Mouse (Mus musculus): ENCODE data around the gene Gm17268. TPM values are rescaled to one million over a fixed set of nuclear protein-coding genes. Genes with fewer than 3 reads are reported as not detected.

Gene Gm17268
- polyA plus RNA-seq, 1 experiment from 2014 or later = not detected

DNA sequence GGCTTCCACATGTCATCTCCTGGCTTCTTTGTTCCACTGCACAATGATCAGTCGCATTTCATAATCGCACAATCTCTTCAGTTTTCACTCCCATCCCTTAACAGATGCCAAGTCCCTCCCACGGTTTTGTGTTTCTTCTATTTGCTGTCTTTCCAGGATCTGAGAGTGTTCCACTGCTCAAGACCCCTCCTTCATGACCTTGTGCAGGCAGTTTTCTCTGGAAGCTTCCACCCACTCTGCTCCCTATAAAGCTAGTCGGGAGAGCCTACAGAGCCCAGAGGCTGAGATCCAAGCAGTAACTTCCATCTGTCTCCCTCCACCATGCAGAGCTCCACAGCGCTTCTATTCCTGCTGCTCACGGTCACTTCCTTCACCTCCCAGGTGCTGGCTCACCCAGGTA lies 19.3 kb upstream of the Gm17268 start, which contains the start of gene Ccl11:
Gene Ccl11, plus strand, starts transcription at position 178 of the 400 bp plus-strand sequence.
- Histone ChIP-seq H3K9ac (no peak within 1 kb of the TSS), H3K36me3 (no peaks in the 10 kb centered on the region), H3K4me2 (replicated peaks) (no peak within 1 kb of the TSS), H3K4me3 (replicated peaks) (no peak within 1 kb of the TSS), H3K27ac (replicated peaks) (no peak within 1 kb of the TSS), H3K27me3 (no peaks in the 10 kb centered on the region), H3K4me1 (no peaks in the 10 kb centered on the region), H3K9me3 (replicated peaks) (no peaks in the 10 kb centered on the region)
- WGBS = 67% methylated on average over 6 of the region's 6 CpGs
- no peak for ATAC-seq (ENCODE audit: insufficient number of reproducible peaks, low FRiP score, low TSS enrichment, low read depth)

DNA sequence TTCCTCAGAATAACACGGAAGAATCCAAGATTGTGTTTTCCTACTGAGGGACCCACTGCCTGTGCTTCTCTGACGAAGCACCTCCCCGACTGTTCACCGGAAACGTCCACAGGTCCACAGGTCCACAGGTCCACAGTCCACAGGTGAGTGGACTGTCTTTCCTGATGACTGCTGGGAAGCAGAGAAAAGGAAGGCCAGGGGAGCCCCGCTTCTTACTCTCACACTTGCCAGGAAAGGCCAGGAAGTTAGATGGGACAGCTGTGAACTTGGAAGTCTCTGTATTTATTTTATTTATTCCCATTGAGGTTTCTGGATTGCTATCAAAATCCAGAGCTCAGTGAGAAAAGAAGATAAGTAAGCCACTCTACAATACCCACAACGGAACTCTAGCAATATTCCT lies 15.5 kb upstream of the Gm17268 start:
- ATAC-seq (ENCODE audit: insufficient number of reproducible peaks, low FRiP score, low TSS enrichment, low read depth) = no peak
- Histone ChIP-seq H3K4me1 (no peaks in the 10 kb centered on the region), H3K4me3 (replicated peaks) (no peak overlapping the region), H3K9me3 (replicated peaks) (no peaks in the 10 kb centered on the region), H3K36me3 (no peaks in the 10 kb centered on the region), H3K4me2 (replicated peaks) (no peak overlapping the region), H3K27ac (replicated peaks) (no peak overlapping the region), H3K27me3 (no peaks in the 10 kb centered on the region), H3K9ac (no peak overlapping the region)
- WGBS = 81% methylated on average over 7 of the region's 7 CpGs

DNA sequence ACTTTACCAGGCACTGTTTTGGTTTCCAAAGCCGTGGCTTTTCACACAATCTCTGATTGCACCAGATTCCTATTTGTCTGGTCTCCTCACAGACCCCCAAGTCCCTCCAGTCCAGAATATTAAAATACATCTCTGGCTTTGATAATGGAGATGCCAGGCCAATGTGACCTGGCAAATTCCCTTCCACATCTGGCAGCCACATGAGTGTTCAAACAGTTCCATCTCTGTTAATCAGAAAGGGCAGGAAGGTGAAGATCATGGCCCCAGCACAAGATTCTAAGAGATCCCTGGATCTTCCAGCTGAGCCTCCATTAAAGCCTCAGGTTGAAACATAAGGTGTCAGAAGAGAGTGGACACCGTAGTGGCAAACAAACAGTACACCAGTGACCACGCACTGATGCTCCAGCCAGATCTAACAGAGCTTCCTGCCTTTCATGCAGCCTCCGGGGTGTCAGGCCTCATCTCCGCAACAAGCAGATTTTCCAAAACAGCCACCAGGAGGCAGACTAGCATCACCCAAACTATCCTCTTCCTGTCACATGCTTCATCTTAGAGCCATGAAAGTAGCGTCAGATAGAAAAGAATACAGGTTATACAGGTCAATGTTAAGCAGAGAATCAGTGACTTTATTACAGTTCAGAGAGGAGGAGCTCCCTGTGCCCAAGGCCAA lies 9.5 kb upstream of the Gm17268 start:
- no peaks in the 10 kb centered on the region for H3K4me1 ChIP-seq
- WGBS = 19% methylated on average over 6 of the region's 6 CpGs
- no peak overlapping the region for H3K4me3 ChIP-seq (replicated peaks)
- H3K27me3 ChIP-seq = 0 out of 2 replicates have a peak, but pooled peaks cover 2% of the 10 kb centered on the region
- no peak overlapping the region for H3K9ac ChIP-seq
- no peak overlapping the region for H3K27ac ChIP-seq (replicated peaks)
- ATAC-seq (ENCODE audit: insufficient number of reproducible peaks, low FRiP score, low TSS enrichment, low read depth) = no peak
- no peaks in the 10 kb centered on the region for H3K36me3 ChIP-seq
- no peaks in the 10 kb centered on the region for H3K9me3 ChIP-seq (replicated peaks)
- no peak overlapping the region for H3K4me2 ChIP-seq (replicated peaks)

DNA sequence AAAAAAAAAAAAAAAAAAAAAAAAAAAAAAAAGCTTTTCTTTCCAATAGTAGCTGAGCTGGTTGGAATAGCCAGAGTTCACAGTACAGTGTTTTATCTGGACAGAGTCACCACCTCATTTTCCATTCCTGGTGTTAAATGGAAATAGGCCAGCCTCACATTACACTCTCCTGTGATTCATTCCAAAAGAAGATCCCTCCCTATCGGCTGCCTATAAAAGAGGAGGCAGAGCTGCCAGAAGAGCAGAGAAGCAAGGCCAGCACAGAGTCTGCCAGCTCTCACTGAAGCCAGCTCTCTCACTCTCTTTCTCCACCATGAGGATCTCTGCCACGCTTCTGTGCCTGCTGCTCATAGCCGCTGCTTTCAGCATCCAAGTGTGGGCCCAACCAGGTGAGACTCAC lies 7.1 kb upstream of the Gm17268 start, which contains the start of gene Ccl7:
Gene Ccl7, plus strand, starts transcription at position 242 of the 400 bp plus-strand sequence.
- 0 out of 2 replicates have a peak, but pooled peaks cover 2% of the 10 kb centered on the region for H3K27me3 ChIP-seq
- no peaks in the 10 kb centered on the region for H3K36me3 ChIP-seq
- no peak within 1 kb of the TSS for H3K4me3 ChIP-seq (replicated peaks)
- H3K4me2 ChIP-seq (replicated peaks) = no peak within 1 kb of the TSS
- no peak for ATAC-seq (ENCODE audit: insufficient number of reproducible peaks, low FRiP score, low TSS enrichment, low read depth)
- no peaks in the 10 kb centered on the region for H3K4me1 ChIP-seq
- 65% methylated on average over 3 of the region's 3 CpGs for WGBS
- no peak within 1 kb of the TSS for H3K9ac ChIP-seq
- no peak within 1 kb of the TSS for H3K27ac ChIP-seq (replicated peaks)
- H3K9me3 ChIP-seq (replicated peaks) = no peaks in the 10 kb centered on the region

DNA sequence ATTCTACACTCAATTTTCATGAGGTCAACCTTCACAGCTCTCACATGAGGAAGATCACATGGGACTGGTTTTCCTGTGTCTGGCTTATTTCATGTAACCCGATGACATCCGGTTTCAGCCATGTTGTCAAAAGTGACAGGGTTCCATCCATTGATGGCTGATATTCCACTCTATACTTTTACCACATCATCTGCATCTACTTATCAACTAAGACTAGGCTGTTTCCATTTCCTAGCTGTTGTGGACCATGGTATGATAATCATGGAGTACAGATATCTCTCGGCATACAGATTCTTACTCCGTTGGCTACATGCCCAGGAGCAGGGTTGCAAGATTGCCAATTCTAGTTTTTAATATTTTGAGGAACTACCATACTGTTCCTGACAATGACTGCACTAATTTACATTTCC lies 3.3 kb upstream of the Gm17268 start:
- Histone ChIP-seq H3K27ac (replicated peaks) (no peak overlapping the region), H3K36me3 (no peaks in the 10 kb centered on the region), H3K9ac (no peak overlapping the region), H3K27me3 (peaks cover 3% of the 10 kb centered on the region; the same call in 1 of the 2 replicates), H3K4me1 (no peaks in the 10 kb centered on the region), H3K9me3 (replicated peaks) (no peaks in the 10 kb centered on the region), H3K4me3 (replicated peaks) (no peak overlapping the region), H3K4me2 (replicated peaks) (no peak overlapping the region)
- WGBS = 73% methylated on average over 4 of the region's 4 CpGs
- no peak for ATAC-seq (ENCODE audit: insufficient number of reproducible peaks, low FRiP score, low TSS enrichment, low read depth)

DNA sequence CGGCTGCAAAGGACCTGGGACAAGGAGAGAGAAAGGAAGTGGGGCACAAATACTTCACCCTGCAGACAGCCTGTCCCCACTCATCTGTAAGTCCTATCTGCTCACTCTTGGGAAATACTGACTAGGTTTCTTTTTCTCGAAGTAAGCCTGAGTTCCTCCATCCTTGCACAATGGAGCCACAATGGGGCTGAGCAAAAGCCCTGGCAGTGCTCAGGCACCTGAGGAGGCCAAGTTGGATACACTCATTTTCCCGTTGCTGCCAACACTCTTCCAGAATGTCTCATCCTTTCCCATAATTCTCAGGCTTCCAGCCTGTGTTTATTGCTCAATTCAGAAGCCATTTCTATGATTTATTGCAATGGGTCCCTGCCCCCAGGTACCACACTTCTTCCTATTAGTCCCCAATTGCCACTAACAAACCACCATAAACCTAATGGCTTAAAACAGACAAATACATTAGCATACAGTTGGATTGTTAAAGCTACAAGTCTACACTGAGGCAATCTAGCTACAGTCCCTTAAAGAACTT lies 834 bp upstream of the Gm17268 start:
- H3K4me3 ChIP-seq (replicated peaks) = no peak overlapping the region
- no peaks in the 10 kb centered on the region for H3K36me3 ChIP-seq
- H3K27ac ChIP-seq (replicated peaks) = no peak overlapping the region
- H3K4me1 ChIP-seq = peaks cover 9% of the 10 kb centered on the region
- H3K9ac ChIP-seq = no peak overlapping the region
- ATAC-seq (ENCODE audit: insufficient number of reproducible peaks, low FRiP score, low TSS enrichment, low read depth) = no peak
- no peak overlapping the region for H3K4me2 ChIP-seq (replicated peaks)
- H3K9me3 ChIP-seq (replicated peaks) = no peaks in the 10 kb centered on the region
- 57% methylated on average over 3 of the region's 3 CpGs for WGBS
- H3K27me3 ChIP-seq = peaks cover 3% of the 10 kb centered on the region; the same call in 1 of the 2 replicates

DNA sequence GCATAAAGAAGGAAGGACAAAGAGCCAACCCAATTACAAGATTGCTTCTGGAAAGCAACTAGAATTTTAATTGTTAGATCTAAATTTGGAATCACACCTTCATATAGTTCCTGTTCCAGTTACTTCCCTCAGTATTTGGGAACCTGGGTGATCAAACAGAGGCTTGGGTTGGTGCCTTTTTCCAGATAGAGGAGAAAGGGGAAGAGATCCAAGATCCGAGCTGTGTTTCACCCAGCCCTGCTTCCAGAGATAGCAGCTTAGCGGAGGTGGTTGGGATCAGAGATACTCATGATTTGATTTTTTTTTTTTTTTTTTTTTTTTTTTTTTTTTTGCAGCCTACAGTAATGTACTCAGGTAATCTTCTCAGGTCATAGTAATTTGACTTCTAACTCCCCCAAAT lies 2.5 kb downstream of the Gm17268 start:
- Histone ChIP-seq H3K9ac (no peak overlapping the region), H3K9me3 (replicated peaks) (no peaks in the 10 kb centered on the region), H3K27me3 (peaks cover 3% of the 10 kb centered on the region; the same call in 1 of the 2 replicates), H3K27ac (replicated peaks) (no peak overlapping the region), H3K36me3 (no peaks in the 10 kb centered on the region), H3K4me2 (replicated peaks) (no peak overlapping the region), H3K4me1 (peaks cover 21% of the 10 kb centered on the region), H3K4me3 (replicated peaks) (no peak overlapping the region)
- 80% methylated on average over 2 of the region's 2 CpGs for WGBS
- no peak for ATAC-seq (ENCODE audit: insufficient number of reproducible peaks, low FRiP score, low TSS enrichment, low read depth)

DNA sequence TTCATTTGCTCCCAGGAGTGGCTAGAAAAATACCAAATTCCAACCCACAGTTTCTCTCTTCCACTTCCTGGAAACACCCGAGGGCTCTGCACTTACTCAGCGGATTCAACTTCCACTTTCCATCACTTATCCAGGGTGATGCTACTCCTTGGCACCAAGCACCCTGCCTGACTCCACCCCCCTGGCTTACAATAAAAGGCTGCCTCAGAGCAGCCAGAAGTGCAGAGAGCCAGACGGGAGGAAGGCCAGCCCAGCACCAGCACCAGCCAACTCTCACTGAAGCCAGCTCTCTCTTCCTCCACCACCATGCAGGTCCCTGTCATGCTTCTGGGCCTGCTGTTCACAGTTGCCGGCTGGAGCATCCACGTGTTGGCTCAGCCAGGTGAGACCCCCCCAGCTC lies 3.0 kb downstream of the Gm17268 start, which contains the start of gene Ccl2:
Gene Ccl2, plus strand, starts transcription at position 216 of the 400 bp plus-strand sequence.
- 20% methylated on average over 5 of the region's 5 CpGs for WGBS
- Histone ChIP-seq H3K9me3 (replicated peaks) (no peaks in the 10 kb centered on the region), H3K27ac (replicated peaks) (no peak within 1 kb of the TSS), H3K4me3 (replicated peaks) (no peak within 1 kb of the TSS), H3K4me1 (peaks cover 21% of the 10 kb centered on the region), H3K27me3 (peaks cover 3% of the 10 kb centered on the region; the same call in 1 of the 2 replicates), H3K4me2 (replicated peaks) (no peak within 1 kb of the TSS), H3K9ac (no peak within 1 kb of the TSS), H3K36me3 (no peaks in the 10 kb centered on the region)
- peak; percentile 72 for ATAC-seq (ENCODE audit: insufficient number of reproducible peaks, low FRiP score, low TSS enrichment, low read depth)

DNA sequence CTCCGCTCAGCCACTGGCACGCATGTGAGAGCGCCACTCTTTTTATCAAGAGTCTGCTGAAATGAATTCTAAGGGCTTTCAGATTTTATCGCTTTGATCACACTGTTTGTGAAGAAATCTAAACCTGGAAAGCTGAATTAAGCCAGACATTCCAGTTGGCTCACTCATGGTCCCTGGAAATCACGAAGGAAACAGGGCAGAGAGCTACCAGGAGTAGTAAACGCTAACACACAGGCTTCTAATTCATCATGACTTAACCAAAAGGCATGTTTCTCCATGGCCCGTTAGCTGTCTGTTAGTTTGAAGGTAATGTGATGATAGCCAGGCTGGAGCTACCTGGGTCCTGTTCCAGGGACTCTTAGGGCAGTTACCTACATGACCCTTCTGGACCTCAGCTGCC lies 3.9 kb downstream of the Gm17268 start:
- no peak overlapping the region for H3K27ac ChIP-seq (replicated peaks)
- 75% methylated on average over 7 of the region's 7 CpGs for WGBS
- no peak for ATAC-seq (ENCODE audit: insufficient number of reproducible peaks, low FRiP score, low TSS enrichment, low read depth)

DNA sequence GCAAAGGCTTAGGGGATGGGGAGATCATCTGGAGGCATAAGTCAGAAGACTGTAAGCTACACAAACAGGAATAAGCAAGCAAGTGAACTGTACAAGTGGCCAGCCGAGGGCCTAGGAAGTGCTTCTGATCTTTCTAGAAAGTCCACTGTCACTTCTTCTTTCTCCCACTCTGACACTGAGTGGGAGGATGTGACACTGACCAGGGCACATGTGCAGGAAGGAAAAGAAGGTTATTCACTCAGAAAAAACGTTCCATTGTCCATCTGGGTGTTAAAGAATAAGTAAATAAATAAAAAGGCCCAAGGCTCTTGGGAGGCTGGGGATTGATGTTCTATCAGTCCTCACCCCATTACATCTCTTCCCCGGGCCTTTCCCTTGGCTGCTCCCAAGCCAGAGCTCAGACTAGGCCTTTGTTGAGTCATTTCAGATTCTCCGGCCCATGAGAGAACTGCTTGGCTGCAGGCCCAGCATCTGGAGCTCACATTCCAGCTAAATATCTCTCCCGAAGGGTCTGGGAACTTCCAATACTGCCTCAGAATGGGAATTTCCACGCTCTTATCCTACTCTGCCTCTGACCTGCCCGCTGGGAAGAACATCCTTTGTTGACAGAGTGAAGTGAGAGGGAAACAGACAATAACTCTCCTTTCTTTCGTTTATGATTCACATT lies 5.6 kb downstream of the Gm17268 start:
- H3K27ac ChIP-seq (replicated peaks) = peak overlapping the region; percentile 49
- peak; percentile 59; the same call in 1 of the 2 replicates for ATAC-seq (ENCODE audit: insufficient number of reproducible peaks, low FRiP score, low TSS enrichment, low read depth)
- H3K9ac ChIP-seq = no peak overlapping the region
- H3K9me3 ChIP-seq (replicated peaks) = no peaks in the 10 kb centered on the region
- H3K36me3 ChIP-seq = no peaks in the 10 kb centered on the region
- 29% methylated on average over 8 of the region's 8 CpGs for WGBS
- H3K4me2 ChIP-seq (replicated peaks) = no peak overlapping the region
- H3K4me3 ChIP-seq (replicated peaks) = no peak overlapping the region
- no peaks in the 10 kb centered on the region; the same call in 1 of the 2 replicates for H3K27me3 ChIP-seq
- H3K4me1 ChIP-seq = peaks cover 21% of the 10 kb centered on the region

More for the DNA sequence above, 3.9 kb downstream of the Gm17268 start:
- Histone ChIP-seq H3K4me3 (replicated peaks) (no peak overlapping the region), H3K27me3 (no peaks in the 10 kb centered on the region; the same call in 1 of the 2 replicates), H3K36me3 (no peaks in the 10 kb centered on the region), H3K4me1 (peaks cover 21% of the 10 kb centered on the region), H3K4me2 (replicated peaks) (no peak overlapping the region), H3K9me3 (replicated peaks) (no peaks in the 10 kb centered on the region), H3K9ac (no peak overlapping the region)

DNA sequence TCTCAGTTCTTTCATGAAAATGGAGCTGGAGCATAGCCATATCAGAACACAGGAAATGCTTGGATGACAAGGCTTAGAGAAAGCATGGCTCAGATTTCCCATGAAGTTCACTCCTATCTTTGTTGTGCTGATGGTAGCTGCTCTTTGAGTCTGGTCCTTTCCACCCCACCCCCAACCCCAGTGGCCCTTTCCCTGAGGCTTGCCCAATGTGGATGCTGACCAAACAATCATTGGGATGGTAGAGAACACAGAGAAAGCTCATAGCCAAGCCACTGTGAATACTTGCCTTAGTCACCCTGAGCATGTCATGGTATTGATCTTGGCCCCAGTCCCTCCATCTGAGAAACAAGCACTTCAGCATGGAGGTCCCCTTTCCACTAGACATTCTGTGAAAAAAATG lies 6.2 kb downstream of the Gm17268 start:
- Histone ChIP-seq H3K9me3 (replicated peaks) (no peaks in the 10 kb centered on the region), H3K4me3 (replicated peaks) (no peak overlapping the region), H3K9ac (no peak overlapping the region), H3K4me1 (peaks cover 21% of the 10 kb centered on the region), H3K27me3 (no peaks in the 10 kb centered on the region), H3K4me2 (replicated peaks) (no peak overlapping the region), H3K36me3 (no peaks in the 10 kb centered on the region), H3K27ac (replicated peaks) (peak overlapping the region; percentile 49; the same call in 1 of the 2 replicates)
- ATAC-seq (ENCODE audit: insufficient number of reproducible peaks, low FRiP score, low TSS enrichment, low read depth) = no peak
